Mouse (Mus musculus) Patski (cell line): ENCODE results near the gene Cd81. TPM values are rescaled to one million over a fixed set of nuclear protein-coding genes. Genes with fewer than 3 reads are reported as not detected.

Source experiments
- ATAC-seq: fragments of 100-300 bp; one replicate; pipeline ENCODE4 v1.8.0; 2021
- CTCF ChIA-PET: fragments of 350-600 bp; sonication (Branson Sonifier 250); formaldehyde crosslinking; loops from one replicate; lab custom pipeline; 2022; ENCODE audit warnings: inconsistent platforms; lab: Charles Lee
- POLR2A ChIA-PET: fragments of 350-600 bp; sonication (Branson Sonifier 250); formaldehyde crosslinking; loops from one replicate; lab custom pipeline; 2022; ENCODE audit warnings: antibody characterized with exemption, inconsistent platforms; lab: Charles Lee
- DNase-seq: peaks from one replicate; pipeline ENCODE4 v3.0.0-alpha.2; 2011; ENCODE audit warnings: low read depth, low spot score
- H3K27me3 ChIP-seq: fragments of 371-371 bp; one replicate; pipeline ENCODE4 v1.5.1; 2021
- CTCF ChIP-seq: fragments of 100-300 bp; IDR thresholded peaks from one replicate; pipeline ENCODE4 v1.5.1; 2021
- in situ Hi-C: fragments of 300-500 bp; cut with MboI; formaldehyde crosslinking; loops from 3 replicates; pipeline ENCODE4 v1.11.1; 2018; ENCODE audit warnings: low pct_unique_long_range_greater_than_20kb, mixed read lengths
- polyA plus RNA-seq: library from polyadenylated mRNA; unstranded; gene quantifications from one replicate; pipeline ENCODE4 v1.2.3, GENCODE M21; 2021

Gene Cd81
- polyA plus RNA-seq, 1 experiment from 2014 or later, result 622 TPM

DNA sequence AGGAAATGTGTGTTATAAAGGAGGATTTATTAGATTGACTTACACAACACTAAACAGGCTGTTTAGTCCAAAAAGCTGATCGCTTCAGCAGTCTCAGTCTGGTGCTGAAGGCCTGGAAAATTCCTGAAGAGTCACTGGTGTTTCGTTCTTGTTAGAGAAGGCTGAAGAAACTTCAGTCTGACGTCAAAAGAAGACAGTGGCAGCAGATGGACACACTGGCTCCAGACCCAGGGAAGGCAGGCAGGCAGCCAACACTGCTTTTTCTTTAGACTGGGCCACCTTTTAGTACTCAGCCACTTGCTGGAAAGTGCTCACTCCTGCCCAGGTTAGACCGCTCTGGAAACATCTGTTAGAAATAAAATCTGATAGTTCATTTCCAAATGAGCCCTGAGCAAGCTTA, 19.0 kb upstream of the Cd81 start:
- POLR2A ChIA-PET, result no interaction called here
- in situ Hi-C loops, result no loop called here
- no peak for TF ChIP-seq CTCF
- H3K27me3 ChIP-seq, result no peaks in the 10 kb centered on the region
- CTCF ChIA-PET, result interaction anchor here (0.7 to 1.2 kb wide), 2 partner anchors 9 to 19 kb away, joined by 3 to 5 read pairs; partner anchors contain the start of gene Cd81
- DNase-seq (no peak), ATAC-seq (no peak)

DNA sequence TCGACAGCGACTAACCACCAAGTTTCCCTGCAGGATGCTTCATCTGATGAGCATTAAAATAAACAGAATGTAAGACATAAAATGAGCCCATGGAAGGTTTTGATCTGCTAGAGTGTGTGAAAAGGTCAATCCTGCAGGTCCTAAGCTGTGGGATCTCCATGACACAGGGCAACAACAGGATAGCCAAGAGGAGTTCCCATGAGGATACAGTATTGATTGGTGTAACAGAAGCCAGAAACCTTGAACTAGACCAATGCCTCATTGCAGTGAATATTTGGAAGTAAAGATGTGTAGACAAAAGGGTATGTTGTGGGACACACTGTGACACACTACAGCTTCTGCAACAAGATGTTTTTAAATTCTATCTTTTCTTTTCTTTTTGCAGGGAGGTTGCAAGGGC, 18.4 kb upstream of the Cd81 start:
- no peak for TF ChIP-seq CTCF
- POLR2A ChIA-PET, result no interaction called here
- ATAC-seq (no peak), DNase-seq (no peak)
- CTCF ChIA-PET, result interaction anchor here (0.7 to 1.2 kb wide), 2 partner anchors 8 to 19 kb away, joined by 3 to 5 read pairs; partner anchors contain the start of gene Cd81
- in situ Hi-C loops, result no loop called here
- H3K27me3 ChIP-seq, result no peaks in the 10 kb centered on the region

DNA sequence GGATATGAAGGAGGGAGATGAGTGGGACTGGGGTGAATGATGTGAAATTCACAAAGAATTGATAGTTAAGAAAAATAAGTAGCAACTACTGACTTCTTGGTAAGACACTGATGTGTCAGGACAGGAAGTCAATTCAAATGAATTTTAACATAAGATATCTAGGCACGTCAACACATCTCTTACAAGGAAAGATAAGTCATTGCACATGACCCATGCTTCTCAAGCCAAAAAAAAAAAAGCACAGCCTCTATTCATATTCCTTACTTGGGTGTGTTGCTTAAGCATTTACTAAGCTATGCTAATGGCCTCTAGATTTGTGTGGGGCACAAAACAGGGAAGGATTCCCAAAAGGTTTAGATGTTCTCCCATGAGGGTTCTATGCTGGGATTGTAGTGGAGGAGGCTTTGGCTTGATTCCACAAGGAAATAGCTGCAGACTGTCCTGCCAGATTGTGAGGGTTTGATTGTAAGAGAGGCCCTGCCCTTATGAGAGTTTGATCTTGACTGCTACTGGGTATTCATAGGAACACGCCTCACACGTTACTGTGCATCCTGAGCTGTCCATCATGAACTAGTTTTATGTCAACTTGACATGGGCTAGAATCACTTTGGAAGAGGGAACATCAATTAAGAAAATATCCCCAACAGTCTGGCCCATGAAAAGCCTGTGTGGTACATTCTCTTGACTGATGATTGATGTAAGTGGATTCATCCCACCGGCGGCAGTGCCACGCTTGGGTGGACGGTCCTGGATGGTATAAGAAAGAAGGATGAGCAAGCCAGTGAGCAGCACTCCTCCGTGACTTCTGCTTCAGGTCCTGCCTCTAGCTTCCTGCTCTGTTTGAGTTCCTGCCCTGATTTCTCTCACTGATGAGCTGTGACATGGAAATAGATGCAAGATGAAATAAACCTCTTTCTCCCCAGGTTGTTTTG, 17.8 kb upstream of the Cd81 start:
- ATAC-seq (no peak), DNase-seq (no peak)
- no peak for TF ChIP-seq CTCF
- ChIA-PET POLR2A (no interaction called here), CTCF (interaction anchor here (0.7 to 1.2 kb wide), 2 partner anchors 8 to 18 kb away, joined by 3 to 5 read pairs; partner anchors contain the start of gene Cd81)
- in situ Hi-C loops, result no loop called here
- no peaks in the 10 kb centered on the region for H3K27me3 ChIP-seq

DNA sequence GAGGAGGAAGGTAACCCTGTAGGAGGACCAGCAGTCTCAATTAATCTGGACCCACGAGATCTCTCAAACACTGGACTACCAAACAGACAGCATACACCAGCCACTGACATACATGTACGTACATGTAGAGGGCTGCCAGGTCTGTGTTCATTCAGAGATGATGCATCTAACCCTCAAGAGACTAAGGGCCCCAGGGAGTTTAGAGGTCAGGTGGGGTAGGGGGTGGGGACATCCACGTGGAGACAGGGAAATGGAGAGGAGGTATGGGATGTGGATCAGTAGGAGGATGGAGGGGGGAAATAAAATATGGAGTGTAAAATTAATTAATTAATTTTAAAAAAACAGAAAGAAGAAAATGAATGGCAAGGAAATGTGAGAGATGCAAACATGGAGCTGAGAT, 15.8 kb upstream of the Cd81 start:
- H3K27me3 ChIP-seq, result no peaks in the 10 kb centered on the region
- no peak for ATAC-seq
- TF ChIP-seq CTCF, result no peak
- in situ Hi-C loops, result no loop called here
- DNase-seq, result no peak
- ChIA-PET POLR2A (no interaction called here), CTCF (no interaction called here)

DNA sequence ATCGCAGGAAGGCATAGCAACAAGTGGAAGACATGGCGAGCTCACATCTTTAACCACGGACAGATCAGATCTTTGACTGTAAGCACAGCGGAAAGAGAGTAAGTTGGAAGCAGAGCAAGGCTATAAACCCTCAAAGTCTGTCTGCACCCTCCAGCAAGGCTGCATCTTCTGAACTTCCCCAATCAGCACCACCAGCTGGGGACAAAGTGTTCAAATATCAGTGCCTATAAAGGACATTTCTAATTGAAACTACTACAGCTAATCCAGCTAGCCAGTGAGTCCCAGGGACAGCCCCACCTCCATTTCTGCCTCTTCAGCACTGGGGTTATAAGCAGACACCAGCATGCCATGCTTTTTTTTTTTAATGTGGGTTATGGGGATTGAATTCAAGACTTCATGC, 15.2 kb upstream of the Cd81 start:
- ATAC-seq (no peak), DNase-seq (no peak)
- POLR2A ChIA-PET, result no interaction called here
- H3K27me3 ChIP-seq, result no peaks in the 10 kb centered on the region
- in situ Hi-C loops, result no loop called here
- TF ChIP-seq CTCF, result no peak
- CTCF ChIA-PET, result no interaction called here

DNA sequence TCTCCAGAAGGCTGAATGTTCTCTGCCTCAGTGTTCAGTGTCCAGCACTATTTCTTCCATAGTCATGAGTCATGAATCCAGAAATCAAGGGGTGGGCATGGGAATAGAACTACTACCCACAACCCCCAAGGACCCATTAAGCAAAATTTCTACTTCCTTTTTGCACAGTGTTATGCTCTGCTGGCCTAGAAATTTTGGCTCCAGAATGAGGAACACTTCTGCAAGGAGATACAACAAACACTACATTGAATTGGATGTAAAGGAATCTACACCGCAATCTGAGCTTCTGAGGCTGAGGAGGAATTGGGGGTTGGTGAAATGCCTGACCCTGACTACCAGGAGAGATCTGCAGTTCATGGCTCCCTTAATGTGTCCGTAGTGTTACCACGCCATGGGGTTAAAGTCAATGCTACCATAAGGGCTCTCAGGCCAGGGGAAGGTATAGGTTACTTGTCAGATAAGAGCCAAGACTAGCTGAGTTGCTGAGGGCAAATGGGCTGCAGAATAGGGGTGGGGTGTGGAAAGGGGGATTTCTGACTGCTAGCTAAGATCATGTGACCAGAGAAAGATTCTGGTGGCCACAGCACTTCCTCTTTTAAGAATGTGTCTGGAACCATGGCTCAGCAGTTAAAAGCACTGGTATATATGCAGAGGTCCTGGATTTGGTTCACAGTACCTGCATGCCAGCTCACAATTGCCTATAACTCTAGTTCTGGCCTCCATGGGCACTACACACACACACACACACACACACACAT, 14.2 kb upstream of the Cd81 start:
- H3K27me3 ChIP-seq, result no peaks in the 10 kb centered on the region
- TF ChIP-seq CTCF, result no peak
- CTCF ChIA-PET, result interaction anchor here (0.9 to 1.9 kb wide), 4 partner anchors 15 to 48 kb away, joined by 3 to 6 read pairs (median 4); no protein-coding TSS in a partner anchor
- in situ Hi-C loops, result no loop called here
- DNase-seq (no peak), ATAC-seq (no peak)
- POLR2A ChIA-PET, result no interaction called here

DNA sequence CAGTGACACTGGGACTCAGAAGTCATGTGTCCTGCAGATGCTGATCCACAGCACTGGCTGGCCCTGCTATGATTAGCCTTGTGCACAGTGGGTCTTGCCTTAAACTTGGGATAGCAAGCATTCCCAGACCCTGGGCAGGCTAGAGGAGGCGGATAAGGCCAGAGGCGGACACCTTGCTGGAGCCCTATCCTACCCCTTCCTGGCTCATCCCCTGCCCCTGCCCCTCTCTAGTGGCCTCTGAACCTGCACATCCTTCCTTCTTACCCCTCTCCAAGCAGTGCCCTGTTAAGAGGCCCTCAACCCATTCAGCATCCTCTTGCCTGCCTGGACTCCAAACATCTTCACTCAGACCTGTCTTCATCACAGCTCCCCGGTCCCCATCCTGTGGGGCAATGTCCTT, 12.0 kb upstream of the Cd81 start:
- in situ Hi-C loops, result no loop called here
- TF ChIP-seq CTCF, result no peak

DNA sequence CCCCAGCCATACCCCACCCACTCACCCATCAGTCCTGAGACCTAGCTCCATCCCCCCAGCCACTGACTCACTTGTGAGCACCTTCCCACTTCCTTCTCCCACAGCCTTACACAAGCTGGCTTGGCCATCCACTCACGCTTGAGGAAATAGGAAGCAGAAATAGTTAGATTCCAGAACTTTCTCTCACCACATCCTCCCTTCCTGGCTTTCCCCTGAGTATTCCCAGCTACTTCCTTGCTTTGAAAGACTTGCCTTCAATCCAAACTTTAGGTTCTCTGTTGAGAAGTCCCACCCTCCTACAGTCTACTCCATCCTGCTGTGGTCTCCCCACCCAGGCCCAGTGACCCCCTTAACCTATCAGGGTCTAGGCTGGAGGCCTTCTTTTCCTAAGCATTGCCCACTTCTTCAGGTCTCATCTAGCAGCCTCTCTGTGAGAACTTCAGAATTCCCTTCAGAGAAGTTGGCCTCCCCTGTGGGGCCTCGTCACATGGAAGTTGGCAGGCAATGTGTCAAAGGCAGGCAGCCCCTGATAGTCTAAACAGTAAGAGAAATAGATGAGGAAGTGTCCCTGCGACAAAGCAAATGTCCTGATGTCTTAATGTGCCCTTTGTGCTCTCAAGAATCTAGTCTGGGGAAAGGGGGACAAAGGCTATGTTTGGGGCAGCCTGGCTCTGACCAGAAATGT, 11.3 kb upstream of the Cd81 start:
- CTCF ChIA-PET, result no interaction called here
- ATAC-seq, result no peak
- TF ChIP-seq CTCF, result no peak
- no peaks in the 10 kb centered on the region for H3K27me3 ChIP-seq
- in situ Hi-C loops, result no loop called here
- POLR2A ChIA-PET, result no interaction called here
- no peak for DNase-seq

More for the DNA sequence above, 12.0 kb upstream of the Cd81 start:
- CTCF ChIA-PET, result interaction anchor here (1.9 kb wide), 1 partner anchor 32 kb away, joined by 6 read pairs; no protein-coding TSS in a partner anchor
- H3K27me3 ChIP-seq, result no peaks in the 10 kb centered on the region
- DNase-seq (no peak), ATAC-seq (no peak)
- POLR2A ChIA-PET, result no interaction called here

DNA sequence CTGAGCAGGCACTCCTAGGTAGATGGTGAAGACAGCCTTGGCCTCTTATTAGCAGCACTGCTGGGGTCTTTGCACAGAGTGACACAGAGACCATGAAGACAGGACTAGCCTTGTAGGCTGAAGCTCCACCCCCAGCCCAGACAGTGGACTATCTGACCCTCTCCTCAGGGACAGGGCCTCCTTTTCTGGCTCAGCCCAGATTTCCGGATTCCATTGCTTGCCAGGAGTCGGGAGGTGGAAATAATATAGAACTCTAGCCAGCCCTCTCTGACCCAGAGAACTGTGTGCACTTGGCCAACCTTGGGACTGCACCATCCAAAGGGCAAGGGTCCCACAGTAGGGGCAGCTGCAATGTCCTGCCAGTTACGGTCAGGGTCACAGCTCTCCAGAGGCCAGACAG, 10.4 kb upstream of the Cd81 start:
- no peak for TF ChIP-seq CTCF
- in situ Hi-C loops, result no loop called here
- CTCF ChIA-PET, result interaction anchor here (1.0 kb wide), 1 partner anchor 8 kb away, joined by 5 read pairs; no protein-coding TSS in a partner anchor
- no peak for ATAC-seq
- no peaks in the 10 kb centered on the region for H3K27me3 ChIP-seq
- POLR2A ChIA-PET, result no interaction called here
- no peak for DNase-seq

DNA sequence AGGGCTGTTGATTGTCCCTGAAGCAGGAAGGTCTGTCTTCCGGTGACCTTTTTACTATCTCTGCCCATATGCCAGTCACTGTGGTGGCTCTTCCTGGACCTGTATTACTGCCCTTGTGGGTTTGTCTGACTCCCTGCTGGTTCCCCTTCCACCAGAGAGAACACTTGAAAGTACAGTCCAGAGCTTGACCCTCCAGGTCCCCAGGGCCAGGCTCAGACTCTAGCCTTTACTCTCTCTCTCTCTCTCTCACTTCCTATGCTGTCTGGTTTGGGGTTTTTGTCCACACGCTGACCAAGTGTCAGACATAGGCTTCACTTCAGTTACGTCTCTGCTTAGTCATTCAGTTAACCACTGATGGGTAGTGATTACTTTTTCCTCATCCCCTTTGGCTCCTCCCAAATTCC, 9.6 kb upstream of the Cd81 start:
- ATAC-seq, result no peak
- no peak for DNase-seq
- ChIA-PET POLR2A (no interaction called here), CTCF (interaction anchor here (1.0 kb wide), 1 partner anchor 9 kb away, joined by 5 read pairs; no protein-coding TSS in a partner anchor)
- no peaks in the 10 kb centered on the region for H3K27me3 ChIP-seq
- no peak for TF ChIP-seq CTCF
- in situ Hi-C loops, result no loop called here
